Mouse (Mus musculus) liver, adult 2 months (tissue): ENCODE measurements around the gene Acer2.

Experiments used
- CTCF ChIP-seq: fragments of 200-500 bp; IDR thresholded peaks from 2 replicates; pipeline ENCODE4 v1.5.1; 2011; ENCODE audit warnings: low read depth, low read length, control low read depth
- POLR2A ChIP-seq: fragments of 200-500 bp; IDR thresholded peaks from 2 replicates; pipeline ENCODE4 v1.6.1; 2011; ENCODE audit warnings: low read length, control low read depth; ENCODE audit not compliant: insufficient read depth; ENCODE audit errors: extremely low read depth

- TF ChIP-seq CTCF: no peak
- TF ChIP-seq POLR2A: no peak
Observed at GRCm38 (mm10) chr4:86897411-86897810, 23.2 kb downstream of the Acer2 start.
